Mouse (Mus musculus) small intestine, adult 2 months (tissue): Measurements from ENCODE around the gene Mpp4.
A peak's percentile ranks its signal among the peaks of the same experiment; 100 is the strongest.

ENCODE experiments used
- CTCF ChIP-seq: fragments of 200-500 bp; IDR thresholded peaks from 2 replicates; pipeline ENCODE4 v1.5.1; 2012; ENCODE audit warnings: low read depth, mild to moderate bottlenecking, control low read depth, inconsistent platforms, low read length, moderate library complexity, mixed read lengths; ENCODE audit not compliant: insufficient replicate concordance, insufficient read length; ENCODE audit errors: extremely low read depth
- POLR2A ChIP-seq: fragments of 200-500 bp; IDR thresholded peaks from 2 replicates; pipeline ENCODE4 v1.6.1; 2012; ENCODE audit warnings: low read depth, mild to moderate bottlenecking, control low read depth, inconsistent platforms, low read length, moderate library complexity

DNA sequence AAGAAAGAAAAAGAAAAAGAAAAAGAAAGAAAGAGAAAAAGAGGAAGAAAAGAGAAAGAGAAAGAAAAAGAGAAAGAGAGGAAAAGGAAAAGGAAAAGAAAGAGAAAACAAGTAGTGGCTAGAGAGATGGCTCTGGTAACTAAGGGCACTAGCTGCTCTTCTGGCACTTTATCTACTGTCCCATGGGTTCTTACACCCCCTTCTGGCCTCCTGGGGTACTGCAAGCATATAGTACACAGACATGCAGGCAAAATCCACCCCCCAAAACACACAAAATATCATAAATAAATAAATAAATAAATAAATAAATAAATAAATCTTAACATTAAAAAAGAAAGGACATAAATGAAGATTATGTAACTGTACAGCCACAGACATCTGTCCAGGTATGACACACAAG is 20.4 kb downstream of the Mpp4 start:
- TF ChIP-seq CTCF (peak; percentile 41; the same call in 1 of the 2 replicates), POLR2A (no peak)
